Mouse (Mus musculus) CH12.LX (cell line): Measurements from ENCODE around the gene Zbtb20. TPM values are rescaled to one million over a fixed set of nuclear protein-coding genes. Genes with fewer than 3 reads are reported as not detected.

Experiments used
- DNase-seq: peaks from one replicate; pipeline ENCODE4 v3.0.0-alpha.2; 2013; ENCODE audit errors: extremely low read depth
- H3K27ac ChIP-seq: 2 replicates; pipeline ENCODE4 v1.5.1; 2012; ENCODE audit warnings: low read depth, mild to moderate bottlenecking, control low read depth, moderate library complexity; ENCODE audit not compliant: insufficient read depth
- H3K27me3 ChIP-seq: replicated peaks from 2 replicates; pipeline ENCODE3; 2012; ENCODE audit warnings: inconsistent platforms
- H3K36me3 ChIP-seq, 2 experiments: replicated peaks in 1 of 2; 2 replicates each; pipeline versions ENCODE3 to v1.6.1; 2012; ENCODE audit warnings: inconsistent platforms in 1 of 2, low read length in 1 of 2, mild to moderate bottlenecking in 1 of 2, mixed read lengths in 1 of 2, moderate library complexity in 1 of 2; ENCODE audit not compliant: control insufficient read depth in 1 of 2, insufficient read depth in 1 of 2
- H3K4me1 ChIP-seq, 2 experiments: 2 replicates each; pipeline ENCODE4 v1.6.1; 2012; ENCODE audit warnings: inconsistent platforms in 1 of 2, moderate library complexity in 1 of 2; ENCODE audit not compliant: insufficient read depth in 2 of 2, control insufficient read depth in 1 of 2
- H3K4me2 ChIP-seq: 2 replicates; pipeline ENCODE4 v1.6.1; 2012; ENCODE audit warnings: low read depth, mild to moderate bottlenecking, control low read depth; ENCODE audit not compliant: poor library complexity, insufficient read depth, severe bottlenecking
- H3K4me3 ChIP-seq, 3 experiments: fragments of 150-350 bp in 1 of 3; sonication (generic) in 1 of 3; replicated peaks in 1 of 3; 2 replicates each; pipeline versions ENCODE3 to v1.5.1; 2011 to 2012; ENCODE audit warnings: low read depth in 2 of 3, low read length in 2 of 3, mild to moderate bottlenecking in 2 of 3, moderate library complexity in 2 of 3, control low read depth in 1 of 3, improper control_type of control experiment in 1 of 3, inconsistent platforms in 1 of 3, mixed read lengths in 1 of 3; ENCODE audit not compliant: poor library complexity in 1 of 3
- H3K79me2 ChIP-seq: replicated peaks from 2 replicates; pipeline ENCODE4 v1.6.1; 2012; ENCODE audit warnings: mild to moderate bottlenecking, moderate library complexity; ENCODE audit not compliant: control insufficient read depth, poor library complexity, insufficient read depth, severe bottlenecking; ENCODE audit errors: extremely low read depth
- H3K9ac ChIP-seq: 2 replicates; pipeline ENCODE4 v1.6.1; 2012; ENCODE audit warnings: low read depth, mild to moderate bottlenecking, control low read depth, moderate library complexity; ENCODE audit not compliant: insufficient read depth
- H3K9me3 ChIP-seq: replicated peaks from 2 replicates; pipeline ENCODE3; 2012; ENCODE audit warnings: low read length, inconsistent platforms, mixed read lengths
- BHLHE40 ChIP-seq: IDR thresholded peaks from 2 replicates; pipeline ENCODE4 v1.6.1; 2011; ENCODE audit warnings: mild to moderate bottlenecking, low read depth, low read length, improper control_type of control experiment
- CHD1 ChIP-seq: IDR thresholded peaks from 2 replicates; pipeline ENCODE4 v1.6.1; 2012; ENCODE audit warnings: low read depth, low read length, improper control_type of control experiment, inconsistent platforms
- CHD2 ChIP-seq: IDR thresholded peaks from 2 replicates; pipeline ENCODE4 v1.6.1; 2011; ENCODE audit warnings: low read length, improper control_type of control experiment
- CTCF ChIP-seq, 2 experiments: IDR thresholded peaks in 1 of 2; conservative IDR thresholded peaks in 1 of 2; 2 replicates each; pipeline ENCODE4 v1.5.1; 2011 to 2012; ENCODE audit warnings: low read depth in 2 of 2, low read length in 2 of 2, improper control_type of control experiment in 1 of 2, inconsistent platforms in 1 of 2, mild to moderate bottlenecking in 1 of 2, moderate library complexity in 1 of 2
- E2F4 ChIP-seq: IDR thresholded peaks from 2 replicates; pipeline ENCODE4 v1.6.1; 2011; ENCODE audit warnings: low read depth, low read length, improper control_type of control experiment; ENCODE audit not compliant: insufficient replicate concordance
- ELF1 ChIP-seq: IDR thresholded peaks from 2 replicates; pipeline ENCODE4 v1.6.1; 2014; ENCODE audit warnings: low read depth, mild to moderate bottlenecking, inconsistent platforms, low read length, improper control_type of control experiment
- EP300 ChIP-seq: IDR thresholded peaks from 2 replicates; pipeline ENCODE4 v1.6.1; 2011; ENCODE audit warnings: low read length, improper control_type of control experiment
- ETS1 ChIP-seq: conservative IDR thresholded peaks from 2 replicates; pipeline ENCODE4 v1.6.1; 2012; ENCODE audit warnings: low read depth, mild to moderate bottlenecking, inconsistent platforms, low read length, improper control_type of control experiment, moderate library complexity
- GABPA ChIP-seq: IDR thresholded peaks from 2 replicates; pipeline ENCODE4 v1.6.1; 2012; ENCODE audit warnings: low read depth, low read length, improper control_type of control experiment, inconsistent platforms; ENCODE audit not compliant: insufficient replicate concordance
- IRF4 ChIP-seq: IDR thresholded peaks from 2 replicates; pipeline ENCODE4 v1.6.1; 2014; ENCODE audit warnings: low read depth, mild to moderate bottlenecking, inconsistent platforms, low read length, improper control_type of control experiment
- JUN ChIP-seq: IDR thresholded peaks from 2 replicates; pipeline ENCODE4 v1.6.1; 2011; ENCODE audit warnings: low read depth, mild to moderate bottlenecking, low read length, improper control_type of control experiment, moderate library complexity; ENCODE audit not compliant: insufficient read depth
- JUND ChIP-seq: conservative IDR thresholded peaks from 2 replicates; pipeline ENCODE4 v1.6.1; 2011; ENCODE audit warnings: low read depth, low read length, improper control_type of control experiment
- KAT2A ChIP-seq: IDR thresholded peaks from 2 replicates; pipeline ENCODE4 v1.6.1; 2012; ENCODE audit warnings: low read length, improper control_type of control experiment, inconsistent platforms; ENCODE audit not compliant: insufficient replicate concordance
- MAFK ChIP-seq: IDR thresholded peaks from 2 replicates; pipeline ENCODE4 v1.6.1; 2011; ENCODE audit warnings: low read length, improper control_type of control experiment; ENCODE audit not compliant: insufficient replicate concordance
- MAX ChIP-seq: IDR thresholded peaks from 2 replicates; pipeline ENCODE4 v1.6.1; 2011; ENCODE audit warnings: low read length, improper control_type of control experiment
- MAZ ChIP-seq: IDR thresholded peaks from 2 replicates; pipeline ENCODE4 v1.6.1; 2012; ENCODE audit warnings: low read depth, mild to moderate bottlenecking, inconsistent platforms, low read length, improper control_type of control experiment, moderate library complexity
- MEF2A ChIP-seq: IDR thresholded peaks from 2 replicates; pipeline ENCODE4 v1.6.1; 2014; ENCODE audit warnings: low read depth, mild to moderate bottlenecking, inconsistent platforms, low read length, improper control_type of control experiment, borderline replicate concordance
- MXI1 ChIP-seq: IDR thresholded peaks from 2 replicates; pipeline ENCODE4 v1.6.1; 2011; ENCODE audit warnings: mild to moderate bottlenecking, low read depth, low read length, improper control_type of control experiment
- MYC ChIP-seq: IDR thresholded peaks from 2 replicates; pipeline ENCODE4 v1.6.1; 2011; ENCODE audit warnings: low read depth, mild to moderate bottlenecking, improper control_type of control experiment, low read length
- NRF1 ChIP-seq: IDR thresholded peaks from 2 replicates; pipeline ENCODE4 v1.6.1; 2014; ENCODE audit warnings: low read depth, mild to moderate bottlenecking, inconsistent platforms, low read length, improper control_type of control experiment, moderate library complexity
- PAX5 ChIP-seq: IDR thresholded peaks from 2 replicates; pipeline ENCODE4 v1.6.1; 2012; ENCODE audit warnings: low read length, inconsistent platforms, mixed read lengths
- POLR2A ChIP-seq: IDR thresholded peaks from 2 replicates; pipeline ENCODE4 v1.6.1; 2011; ENCODE audit warnings: low read depth, mild to moderate bottlenecking, improper control_type of control experiment, low read length
- POLR2AphosphoS2 ChIP-seq: IDR thresholded peaks from 2 replicates; pipeline ENCODE4 v1.6.1; 2011; ENCODE audit warnings: low read depth, low read length, improper control_type of control experiment
- RAD21 ChIP-seq: IDR thresholded peaks from 2 replicates; pipeline ENCODE4 v1.6.1; 2011; ENCODE audit warnings: low read depth, mild to moderate bottlenecking, low read length, improper control_type of control experiment, moderate library complexity
- RCOR1 ChIP-seq: conservative IDR thresholded peaks from 2 replicates; pipeline ENCODE4 v1.6.1; 2012; ENCODE audit warnings: low read depth, mild to moderate bottlenecking, inconsistent platforms, low read length, improper control_type of control experiment
- SMC3 ChIP-seq: IDR thresholded peaks from 2 replicates; pipeline ENCODE4 v1.6.1; 2011; ENCODE audit warnings: low read depth, low read length, improper control_type of control experiment
- TBP ChIP-seq: conservative IDR thresholded peaks from 2 replicates; pipeline ENCODE4 v1.6.1; 2011; ENCODE audit warnings: low read depth, low read length, improper control_type of control experiment
- TCF12 ChIP-seq: IDR thresholded peaks from 2 replicates; pipeline ENCODE4 v1.6.1; 2014; ENCODE audit warnings: low read depth, mild to moderate bottlenecking, inconsistent platforms, low read length, improper control_type of control experiment
- UBTF ChIP-seq: IDR thresholded peaks from 2 replicates; pipeline ENCODE4 v1.6.1; 2012; ENCODE audit warnings: low read depth, mild to moderate bottlenecking, inconsistent platforms, low read length, improper control_type of control experiment, moderate library complexity
- USF2 ChIP-seq: conservative IDR thresholded peaks from 2 replicates; pipeline ENCODE4 v1.6.1; 2011; ENCODE audit warnings: low read depth, low read length, improper control_type of control experiment
- ZC3H11A ChIP-seq: IDR thresholded peaks from 2 replicates; pipeline ENCODE4 v1.6.1; 2012; ENCODE audit warnings: low read depth, mild to moderate bottlenecking, inconsistent platforms, low read length, improper control_type of control experiment
- ZKSCAN1 ChIP-seq: IDR thresholded peaks from 2 replicates; pipeline ENCODE4 v1.6.1; 2012; ENCODE audit warnings: low read depth, inconsistent platforms, low read length, improper control_type of control experiment, borderline replicate concordance
- ZNF384 ChIP-seq: IDR thresholded peaks from 2 replicates; pipeline ENCODE4 v1.6.1; 2012; ENCODE audit warnings: low read depth, low read length, improper control_type of control experiment, inconsistent platforms
- dilution Hi-C: fragments of 300-500 bp; cut with MboI; formaldehyde crosslinking; loops from 2 replicates; pipeline ENCODE4 v1.14.3; 2020; ENCODE audit warnings: low sequenced_read_pairs; ENCODE audit not compliant: extremely low pct_unique_long_range_greater_than_20kb, extremely low pct_ligation_motif_present
- in situ Hi-C: fragments of 300-500 bp; cut with MboI; formaldehyde crosslinking; loops from 3 replicates; pipeline ENCODE4 v1.14.3; 2019; ENCODE audit warnings: low sequenced_read_pairs, low pct_ligation_motif_present, low pct_unique_long_range_greater_than_20kb, mixed read lengths
- polyA plus RNA-seq: library from polyadenylated mRNA; unstranded; fragments of >175 nt; gene quantifications from 2 replicates; pipeline ENCODE4 v1.2.1, GENCODE M21; 2012; ENCODE audit warnings: low read depth; ENCODE audit not compliant: insufficient read length
- total RNA-seq, 2 experiments: library from RNA; depleted of rRNA; stranded (reverse); fragments of 300-350 nt in 1 of 2; fragments of >200 nt in 1 of 2; gene quantifications; 2 replicates each; pipeline ENCODE4 v1.2.3; 2012 to 2014

Gene Zbtb20
- total and polyA plus RNA-seq, 3 experiments = 24.9 to 58.0 (median 51.6) TPM

DNA sequence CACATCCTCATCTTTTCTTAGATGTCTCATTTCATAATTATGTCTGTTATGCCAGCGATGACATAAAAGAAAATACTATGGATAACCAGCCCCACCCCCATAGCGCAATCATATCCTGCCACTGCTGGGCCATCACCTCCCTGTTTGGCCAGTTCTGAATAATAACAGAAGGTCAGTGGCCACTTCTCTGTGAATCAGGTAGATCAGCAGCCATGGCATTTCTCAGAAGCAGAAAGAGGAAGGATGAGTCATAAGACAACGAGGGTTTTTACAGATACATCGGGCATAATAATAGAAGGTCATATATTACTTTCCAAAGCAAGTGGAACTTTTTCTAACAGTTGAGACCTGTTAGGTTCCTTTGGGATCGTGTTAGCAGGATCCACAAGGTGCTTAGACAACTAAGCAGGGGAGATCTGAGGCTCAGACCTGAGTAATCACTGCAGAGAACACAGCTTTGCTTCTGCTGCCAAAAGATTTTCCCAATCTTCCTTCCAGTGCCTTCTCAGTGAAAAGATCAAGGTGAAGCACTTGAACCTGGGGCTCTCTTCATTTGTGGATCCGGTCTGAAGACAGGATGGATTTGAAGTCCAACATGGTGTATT, 779.6 kb downstream of the Zbtb20 start (continued):
- no peak for TF ChIP-seq E2F4
- peak; percentile 95 for TF ChIP-seq TCF12
- peak; percentile 84; the same call in 1 of the 2 replicates for TF ChIP-seq MAZ
- TF ChIP-seq RCOR1 = peak; percentile 98
- no peak for TF ChIP-seq CTCF (conservative IDR thresholded peaks at IDR 0.05 in 1 of 2, IDR thresholded peaks at IDR 0.05 in 1 of 2; ENCODE audit: low read depth in 2 of 2, low read length in 2 of 2)
- TF ChIP-seq EP300 = peak; percentile 100
- peak; percentile 91 for TF ChIP-seq MYC
- TF ChIP-seq MXI1 = peak; percentile 75; the same call in 1 of the 2 replicates
- TF ChIP-seq ZKSCAN1 = no peak
- TF ChIP-seq ZNF384 = peak; percentile 86
- TF ChIP-seq MAFK = peak; percentile 77; the same call in 1 of the 2 replicates
- peak; percentile 100 for TF ChIP-seq JUND
- TF ChIP-seq ETS1 = peak; percentile 96
- TF ChIP-seq PAX5 = no peak
- TF ChIP-seq JUN = peak; percentile 98
- TF ChIP-seq POLR2A = no peak
- TF ChIP-seq TBP = 0 out of 2 replicates have a peak, but pooled peaks have one; percentile 56

DNA sequence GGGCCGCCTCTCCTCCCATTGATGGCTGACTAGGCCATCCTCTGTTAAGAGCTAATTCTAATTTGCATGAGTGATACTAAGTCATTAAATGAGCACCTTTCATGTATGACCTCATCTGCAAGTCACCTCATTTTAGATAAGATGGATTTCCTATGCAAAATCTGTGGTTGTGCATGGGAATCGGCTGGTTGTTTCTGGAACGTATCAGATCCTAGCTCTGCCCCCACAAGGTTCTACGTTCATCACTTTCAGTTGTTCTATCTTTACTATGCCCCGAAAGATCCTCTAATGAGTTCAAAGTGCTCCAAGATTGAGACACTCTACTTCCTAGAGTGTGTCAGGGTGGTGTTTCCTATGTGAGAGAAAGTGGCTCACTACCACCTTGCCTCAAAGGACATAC, 785.9 kb downstream of the Zbtb20 start:
- Histone ChIP-seq H3K4me1 (peaks cover 38 to 84% of the 10 kb centered on the region in 2 experiments), H3K9ac (peak overlapping the region; percentile 95)
- in situ Hi-C loops = loop anchor here (5.0 kb wide), 1 partner anchor 36 kb away; no protein-coding TSS in a partner anchor
- TF ChIP-seq SMC3 (no peak; the same call in none of the 2 replicates), ZC3H11A (no peak), USF2 (no peak), RCOR1 (0 out of 2 replicates have a peak, but pooled peaks have one; percentile 45), CHD2 (peak; percentile 49; the same call in 1 of the 2 replicates), POLR2AphosphoS2 (no peak), E2F4 (0 out of 2 replicates have a peak, but pooled peaks have one; percentile 38), KAT2A (no peak), JUN (peak; percentile 99), IRF4 (peak; percentile 85), BHLHE40 (peak; percentile 87), NRF1 (no peak), GABPA (no peak), ELF1 (no peak), PAX5 (no peak), ZNF384 (no peak; the same call in 1 of the 2 replicates), TBP (peak; percentile 85; the same call in 1 of the 2 replicates), MAFK (peak; percentile 78; the same call in 1 of the 2 replicates), CHD1 (no peak), ETS1 (peak; percentile 96), RAD21 (no peak), UBTF (no peak), MEF2A (peak; percentile 95), MAX (peak; percentile 33; the same call in 1 of the 2 replicates), TCF12 (peak; percentile 85), MXI1 (no peak; the same call in 1 of the 2 replicates), MYC (peak; percentile 61; the same call in 1 of the 2 replicates), MAZ (0 out of 2 replicates have a peak, but pooled peaks have one; percentile 67)

More for the DNA sequence above, 785.9 kb downstream of the Zbtb20 start:
- Histone ChIP-seq H3K27ac (peak overlapping the region; percentile 94), H3K9me3 (peaks cover 8% of the 10 kb centered on the region), H3K79me2 (peaks cover 45% of the 10 kb centered on the region), H3K36me3 (peaks cover 23 to 34% of the 10 kb centered on the region in 2 experiments), H3K4me3 (peak overlapping the region; percentile 38 to 60 (median 52)), H3K27me3 (no peaks in the 10 kb centered on the region), H3K4me2 (peak overlapping the region; percentile 86)
- dilution Hi-C loops = no loop called here
- peak; percentile 97 for DNase-seq
